Mouse (Mus musculus) brain, adult 10 weeks (tissue): ENCODE measurements around the gene Nup62cl. TPM values are rescaled to one million over a fixed set of nuclear protein-coding genes. Genes with fewer than 3 reads are reported as not detected.

ENCODE experiments used
- polyA plus RNA-seq: library from polyadenylated mRNA; stranded (reverse); fragments of 350-450 nt; fragmentation: Illumina TruSeq; extraction: RNeasy Lipid Tissue Mini Kit (QIAGEN cat#74804); gene quantifications from one replicate; pipeline ENCODE4 v1.2.3, GENCODE M21; 2015; ENCODE audit warnings: low read depth, low replicate concordance

The Nup62cl gene
- 0.91 TPM for polyA plus RNA-seq

GRCm38 (mm10) chrX:140062135-140062975, at the start of gene Nup62cl, which contains the start of gene Pih1h3b:
TSS of gene Nup62cl (minus strand) at chrX:140062712.
TSS of gene Pih1h3b (plus strand) at chrX:140062879.

GRCm38 (mm10) chrX:139997740-139998690, 64.5 kb downstream of the Nup62cl start, which contains the start of gene Rbm41:
TSS of gene Rbm41 (minus strand) at chrX:139998595.

Other genes starting within 250 kb of the Nup62cl start
- 4.3 TPM for gene Morc4, start 191.0 kb downstream of the Nup62cl start, polyA plus RNA-seq
- 5.5 TPM for gene Rbm41, start 64.1 kb downstream of the Nup62cl start, polyA plus RNA-seq
- not detected for gene Pih1h3b, start 167 bp upstream of the Nup62cl start, polyA plus RNA-seq